Mouse (Mus musculus) adrenal gland, adult (tissue): Measurements from ENCODE around the gene Olah.
"Not testable (repeated sequence)": the region's sequence is repeated elsewhere in the genome, so short reads cannot be mapped to it uniquely, and the experiment has no call there.

Experiments
- DNase-seq, 2 experiments: peaks; one replicate each; pipeline ENCODE4 v3.0.0; 2022 to 2023; ENCODE audit warnings: low spot score in 1 of 2; ENCODE audit not compliant: inconsistent age in 2 of 2

The Olah gene

DNA sequence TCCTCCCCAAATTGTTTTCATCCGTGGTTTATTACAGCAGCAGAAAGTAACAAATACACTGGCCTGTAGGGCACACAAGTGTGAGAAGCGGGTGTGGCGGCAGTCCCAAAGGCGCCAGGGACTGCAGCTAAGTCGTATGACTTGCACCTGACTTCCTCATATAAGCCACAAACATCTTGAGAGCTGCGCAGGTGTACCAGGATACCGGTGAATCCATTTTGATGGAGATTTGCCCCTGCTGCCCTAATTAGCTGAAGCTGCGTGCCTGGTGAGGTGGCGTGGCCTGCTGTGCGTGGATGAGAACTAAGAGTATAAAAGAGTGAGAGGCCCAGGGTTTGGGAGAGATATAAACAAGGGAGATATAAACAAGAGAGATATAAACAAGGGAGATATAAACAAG lies at the start of gene Olah:
Gene Olah (minus strand): TSS at position 101 of the 400 bp plus-strand sequence.
- not testable (repeated sequence) for DNase-seq

GRCm38 (mm10) chr2:3445984-3446383 lies 49.0 kb upstream of the Olah start:
- DNase-seq = no peak

- no peak for DNase-seq
Observed at GRCm38 (mm10) chr2:3444206-3444605, 47.2 kb upstream of the Olah start.

DNA sequence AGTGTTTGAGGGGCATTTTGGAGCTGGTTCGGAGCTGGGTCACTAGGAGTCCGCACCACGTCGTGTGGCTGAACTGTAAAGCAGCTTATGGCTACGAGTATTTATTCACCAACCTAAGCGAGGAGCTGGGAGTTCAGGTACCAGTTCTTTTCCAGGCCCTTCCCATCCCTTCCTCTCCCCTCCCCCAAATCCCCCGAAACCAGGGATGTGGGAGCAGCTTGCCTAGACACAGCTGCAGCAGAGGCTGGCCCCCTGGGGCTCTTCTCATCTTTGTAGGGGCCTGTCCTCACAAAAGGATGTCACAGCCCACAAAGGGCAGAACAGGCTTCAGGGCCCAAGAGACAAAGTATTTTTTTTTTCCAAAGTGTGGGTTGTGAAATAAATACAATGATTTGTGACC lies 40.9 kb upstream of the Olah start:
- DNase-seq = no peak

- no peak for DNase-seq
Observed at GRCm38 (mm10) chr2:3435369-3436061, 38.5 kb upstream of the Olah start.

DNA sequence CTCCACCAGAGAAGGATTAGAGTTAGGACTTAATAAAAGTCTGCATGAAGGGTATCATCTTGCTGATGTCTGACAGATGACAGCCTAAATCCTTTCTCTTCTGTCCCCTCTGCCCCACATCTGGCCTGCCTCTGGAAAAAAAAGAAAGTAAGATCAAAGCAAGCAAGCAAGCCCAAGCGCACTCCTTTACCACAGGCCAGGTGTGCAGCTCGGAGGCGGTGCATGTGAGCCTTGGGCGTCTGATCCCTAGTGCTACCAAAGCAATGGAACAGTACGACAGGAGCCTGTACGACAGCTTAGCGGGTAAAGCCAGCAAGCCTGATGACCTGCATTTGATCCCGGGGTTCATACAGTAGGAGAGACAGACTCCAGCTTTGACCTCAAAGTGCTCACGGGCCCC lies 33.9 kb upstream of the Olah start:
- DNase-seq = no peak

- no peak for DNase-seq
Observed at GRCm38 (mm10) chr2:3424579-3424910, 27.5 kb upstream of the Olah start.

- DNase-seq = peak; percentile 92 to 96
Observed at GRCm38 (mm10) chr2:3423841-3424578, 27.0 kb upstream of the Olah start, which contains the start of gene Dclre1c. TSS of gene Dclre1c (plus strand) at chr2:3424131.

GRCm38 (mm10) chr2:3422548-3422947 lies 25.5 kb upstream of the Olah start, which contains the start of gene Meig1:
TSS of gene Meig1 (minus strand) at chr2:3422648.
- DNase-seq = no peak

DNA sequence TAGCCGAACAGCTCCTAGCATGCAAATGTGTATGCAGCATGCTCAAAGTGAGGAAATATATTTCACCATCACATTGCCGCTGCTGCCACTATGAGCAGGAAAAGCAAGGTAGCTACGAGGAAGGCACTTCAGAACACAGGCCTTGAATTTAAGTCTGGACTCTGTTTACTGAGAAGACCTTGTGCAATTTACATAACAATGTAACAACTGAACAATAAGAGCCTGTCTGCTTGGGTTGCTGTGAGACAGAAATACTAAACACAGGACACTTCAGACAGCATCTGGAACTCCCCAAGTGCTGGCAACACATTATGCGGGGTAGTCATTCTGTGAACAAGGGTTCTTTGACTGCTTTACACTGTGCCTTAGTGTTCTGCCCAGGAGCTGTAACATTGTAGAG lies 23.1 kb upstream of the Olah start:
- DNase-seq = no peak

- DNase-seq = peak; percentile 97 to 99
Observed at GRCm38 (mm10) chr2:3418883-3419431, 21.9 kb upstream of the Olah start.

- no peak for DNase-seq
Observed at GRCm38 (mm10) chr2:3415676-3416075, 18.7 kb upstream of the Olah start.

GRCm38 (mm10) chr2:3414241-3414640 lies 17.2 kb upstream of the Olah start:
- DNase-seq = peak; percentile 49 to 88

GRCm38 (mm10) chr2:3407756-3408155 lies 10.7 kb upstream of the Olah start:
- DNase-seq = no peak

GRCm38 (mm10) chr2:3405981-3406380 lies 9.0 kb upstream of the Olah start:
- DNase-seq = no peak

GRCm38 (mm10) chr2:3391945-3392344 lies 5.1 kb downstream of the Olah start:
- no peak for DNase-seq

GRCm38 (mm10) chr2:3387105-3387860 lies 9.7 kb downstream of the Olah start:
- no peak for DNase-seq

DNA sequence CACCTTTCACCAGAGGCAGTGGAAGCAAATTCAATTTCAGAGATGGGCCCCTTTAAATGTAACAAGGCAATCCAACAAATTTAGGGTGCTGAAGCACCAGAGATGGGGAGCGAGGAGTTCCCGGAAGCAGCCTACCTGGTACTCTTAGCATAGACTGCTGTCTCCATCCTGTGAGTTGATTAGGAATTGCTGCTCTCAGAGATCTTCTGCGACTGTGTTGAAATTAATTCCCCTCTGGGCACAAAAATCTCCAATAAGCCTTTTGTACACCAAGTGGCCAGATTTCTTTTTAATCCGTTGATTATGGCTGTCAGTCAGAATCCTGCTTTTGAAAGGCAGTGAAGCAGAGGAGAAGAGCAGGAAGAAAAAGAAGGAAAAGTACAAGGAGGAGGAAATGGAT lies 31.9 kb downstream of the Olah start:
- no peak for DNase-seq

DNA sequence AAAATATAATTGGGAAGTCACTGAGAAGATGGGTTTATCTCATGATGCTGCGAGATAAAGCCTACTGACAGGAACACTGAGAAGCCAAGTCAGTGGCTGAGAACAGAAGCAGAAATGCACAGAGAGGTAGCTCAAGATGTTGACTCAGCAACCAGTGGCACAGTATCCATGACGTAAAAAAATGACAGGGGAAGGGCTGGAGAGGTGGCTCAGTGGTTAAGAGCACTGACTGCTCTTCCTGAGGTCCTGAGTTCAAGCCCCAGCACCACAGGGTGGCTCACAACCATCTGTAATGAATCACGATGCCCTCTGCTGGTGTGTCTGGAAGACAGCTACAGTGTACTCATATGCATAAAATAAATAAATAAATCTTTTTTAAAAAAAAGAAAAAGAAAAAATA lies 35.9 kb downstream of the Olah start:
- DNase-seq = no peak

DNA sequence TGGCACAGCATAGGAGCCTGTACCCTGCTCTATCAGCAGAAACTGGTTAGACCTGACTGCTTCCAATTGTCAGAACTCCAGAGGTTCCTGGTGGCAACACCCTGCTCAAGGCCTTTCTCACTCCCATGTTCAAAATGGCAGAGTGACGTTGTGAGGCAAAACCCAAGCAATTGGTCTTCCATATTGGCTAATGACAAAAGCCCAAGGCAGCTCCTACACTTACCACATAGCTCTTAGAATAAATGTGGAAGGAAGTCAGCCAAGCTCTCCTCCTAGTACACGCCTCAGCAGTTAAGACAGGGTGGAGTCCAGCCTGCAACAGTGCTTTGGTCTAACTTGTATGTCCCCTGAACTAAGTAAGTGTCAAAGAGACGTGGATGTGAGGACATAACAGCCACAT lies 39.1 kb downstream of the Olah start:
- no peak for DNase-seq

GRCm38 (mm10) chr2:3356311-3356710 lies 40.7 kb downstream of the Olah start:
- DNase-seq = no peak

DNA sequence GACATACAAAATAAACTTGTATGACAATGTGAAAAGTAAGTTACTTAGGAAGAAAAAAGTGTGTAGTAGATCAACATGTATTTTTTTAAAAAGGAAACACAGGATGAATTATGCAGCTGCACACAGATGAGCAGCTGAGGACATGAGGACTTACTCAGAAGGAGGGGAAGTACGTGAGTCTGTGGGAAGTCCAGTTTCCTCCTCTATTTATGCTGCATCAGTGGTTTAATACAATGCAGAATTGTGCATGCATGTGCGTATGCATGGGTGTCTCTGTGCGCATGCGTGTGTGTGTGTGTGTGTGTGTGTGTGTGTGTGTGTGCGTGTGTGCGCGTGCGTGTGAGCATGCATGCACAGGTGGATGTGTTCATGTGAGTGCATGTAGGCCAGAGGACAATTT lies 41.2 kb downstream of the Olah start:
- DNase-seq = no peak
